Mouse (Mus musculus) Muller cell, postnatal 12 days (primary cell): ENCODE measurements around the gene Tceal8.

ENCODE experiments used
- DNase-seq: peaks from one replicate; pipeline ENCODE4 v3.0.0-alpha.2; 2015; ENCODE audit errors: inconsistent ontology term

Tceal8 gene

GRCm38 (mm10) chrX:136127744-136128064, 44.4 kb downstream of the Tceal8 start:
- peak; percentile 14 for DNase-seq

DNA sequence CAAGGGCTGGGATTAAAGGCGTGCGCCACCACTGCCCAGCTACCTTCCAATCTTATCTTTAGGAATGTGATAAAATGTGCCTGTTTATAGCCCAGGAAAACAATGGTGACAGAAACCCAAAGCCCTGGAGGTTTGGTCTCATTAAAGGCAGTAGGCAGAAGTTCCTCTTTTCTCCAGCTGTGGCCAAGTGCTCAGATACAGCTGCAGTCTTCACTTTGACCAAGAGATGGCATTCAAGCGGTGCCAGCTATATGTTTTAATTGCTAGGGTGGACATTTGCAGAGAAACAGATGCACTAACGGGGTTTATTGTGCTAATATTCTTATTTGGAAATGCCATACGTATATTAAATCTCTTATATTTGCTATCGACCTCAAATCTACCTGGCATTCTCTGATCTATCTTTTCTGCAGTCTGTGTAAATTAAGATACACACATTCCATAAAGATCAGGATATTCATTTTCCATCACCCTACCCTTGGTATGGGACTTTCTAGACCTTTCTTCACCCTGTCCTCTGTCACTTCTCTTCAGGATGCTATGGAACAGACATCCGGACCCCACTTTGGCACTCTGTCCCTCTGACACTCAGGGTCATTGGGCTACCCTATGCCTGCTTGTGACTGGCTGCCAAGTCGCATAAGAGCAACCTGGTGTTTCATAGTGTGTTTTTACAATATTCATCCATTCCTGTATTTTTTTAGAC, 45.0 kb downstream of the Tceal8 start:
- no peak for DNase-seq
